Mouse (Mus musculus): ENCODE measurements at regions not wholly inside any gene's neighbourhood (a gene's known extent, or its start where the extent isn't known, plus 50 kb on each side); places are given as distances from the start of the nearest gene placed in this dataset.
A peak's percentile ranks its signal among the peaks of the same experiment; 100 is the strongest.

GRCm38 (mm10) chr13:47429856-47430365 lies 307.5 kb downstream of the Rnf144b start:
- H3K4me3 ChIP-seq (ENCODE audit: low read depth, low read length): no peak overlapping the region
- no peaks in the 10 kb centered on the region for H3K27me3 ChIP-seq (replicated peaks; ENCODE audit: control insufficient read depth, insufficient read depth, low read length)
- H3K36me3 ChIP-seq (ENCODE audit: control insufficient read depth, insufficient read depth, low read length): no peaks in the 10 kb centered on the region
- no peaks in the 10 kb centered on the region for H3K9me3 ChIP-seq (ENCODE audit: control insufficient read depth, low read length)
- WGBS: 52% methylated on average over 8 of the region's 8 CpGs
- ATAC-seq (ENCODE audit: low read depth) (no peak), DNase-seq (ENCODE audit: low spot score) (no peak)
- no peak overlapping the region for H3K9ac ChIP-seq (ENCODE audit: low read depth, low read length)
- H3K4me2 ChIP-seq (ENCODE audit: low read depth, low read length): no peak overlapping the region; the same call in 1 of the 2 replicates
- H3K27ac ChIP-seq (replicated peaks; ENCODE audit: low read depth, low read length): no peak overlapping the region
- peaks cover 6% of the 10 kb centered on the region; the same call in 1 of the 2 replicates for H3K4me1 ChIP-seq (ENCODE audit: control insufficient read depth, insufficient read depth, low read length)

- DNase-seq (ENCODE audit: low spot score) (no peak), ATAC-seq (ENCODE audit: low read depth) (no peak)
- 80% methylated on average over 9 of the region's 9 CpGs for WGBS
- Histone ChIP-seq H3K27ac (replicated peaks; ENCODE audit: low read depth, low read length) (no peak overlapping the region), H3K4me2 (ENCODE audit: low read depth, low read length) (no peak overlapping the region), H3K27me3 (replicated peaks; ENCODE audit: control insufficient read depth, insufficient read depth, low read length) (no peaks in the 10 kb centered on the region), H3K9ac (ENCODE audit: low read depth, low read length) (no peak overlapping the region), H3K9me3 (ENCODE audit: control insufficient read depth, low read length) (no peaks in the 10 kb centered on the region), H3K4me3 (ENCODE audit: low read depth, low read length) (no peak overlapping the region), H3K4me1 (ENCODE audit: control insufficient read depth, insufficient read depth, low read length) (peaks cover 6% of the 10 kb centered on the region; the same call in 1 of the 2 replicates), H3K36me3 (ENCODE audit: control insufficient read depth, insufficient read depth, low read length) (no peaks in the 10 kb centered on the region)
Measured at GRCm38 (mm10) chr13:47430409-47430808, 308.0 kb downstream of the Rnf144b start.

- no peaks in the 10 kb centered on the region for H3K9me3 ChIP-seq (ENCODE audit: control insufficient read depth, low read length)
- DNase-seq (ENCODE audit: low spot score): no peak
- no peaks in the 10 kb centered on the region for H3K27me3 ChIP-seq (replicated peaks; ENCODE audit: control insufficient read depth, insufficient read depth, low read length)
- no peak overlapping the region for H3K4me3 ChIP-seq (ENCODE audit: low read depth, low read length)
- H3K4me1 ChIP-seq (ENCODE audit: control insufficient read depth, insufficient read depth, low read length): no peaks in the 10 kb centered on the region
- no peak overlapping the region for H3K9ac ChIP-seq (ENCODE audit: low read depth, low read length)
- no peak overlapping the region for H3K4me2 ChIP-seq (ENCODE audit: low read depth, low read length)
- H3K36me3 ChIP-seq (ENCODE audit: control insufficient read depth, insufficient read depth, low read length): no peaks in the 10 kb centered on the region
- H3K27ac ChIP-seq (replicated peaks; ENCODE audit: low read depth, low read length): no peak overlapping the region
- 80% methylated on average over 7 of the region's 7 CpGs for WGBS
- ATAC-seq (ENCODE audit: low read depth): no peak
Measured at GRCm38 (mm10) chr13:47435631-47436030, 313.2 kb downstream of the Rnf144b start.

- no peak overlapping the region for H3K27ac ChIP-seq (replicated peaks; ENCODE audit: low read depth, low read length)
- 74% methylated on average over 3 of the region's 3 CpGs for WGBS
Measured at GRCm38 (mm10) chr13:47444876-47445275, 322.4 kb downstream of the Rnf144b start.

GRCm38 (mm10) chr13:47452186-47452760 lies 329.8 kb downstream of the Rnf144b start:
- 82% methylated on average over 17 of the region's 17 CpGs for WGBS
- H3K4me3 ChIP-seq (ENCODE audit: low read depth, low read length): no peak overlapping the region
- no peak overlapping the region for H3K4me2 ChIP-seq (ENCODE audit: low read depth, low read length)
- no peak overlapping the region for H3K9ac ChIP-seq (ENCODE audit: low read depth, low read length)
- H3K4me1 ChIP-seq (ENCODE audit: control insufficient read depth, insufficient read depth, low read length): no peaks in the 10 kb centered on the region
- H3K27ac ChIP-seq (replicated peaks; ENCODE audit: low read depth, low read length): no peak overlapping the region
- DNase-seq (ENCODE audit: low spot score) (no peak), ATAC-seq (ENCODE audit: low read depth) (no peak)
- H3K27me3 ChIP-seq (replicated peaks; ENCODE audit: control insufficient read depth, insufficient read depth, low read length): no peaks in the 10 kb centered on the region
- no peaks in the 10 kb centered on the region for H3K36me3 ChIP-seq (ENCODE audit: control insufficient read depth, insufficient read depth, low read length)
- no peaks in the 10 kb centered on the region for H3K9me3 ChIP-seq (ENCODE audit: control insufficient read depth, low read length)

More at GRCm38 (mm10) chr13:47444876-47445275, 322.4 kb downstream of the Rnf144b start:
- no peak overlapping the region for H3K9ac ChIP-seq (ENCODE audit: low read depth, low read length)
- ATAC-seq (ENCODE audit: low read depth) (no peak), DNase-seq (ENCODE audit: low spot score) (peak; percentile 21)
- no peak overlapping the region for H3K4me2 ChIP-seq (ENCODE audit: low read depth, low read length)
- no peak overlapping the region for H3K4me3 ChIP-seq (ENCODE audit: low read depth, low read length)
- no peaks in the 10 kb centered on the region for H3K4me1 ChIP-seq (ENCODE audit: control insufficient read depth, insufficient read depth, low read length)
- no peaks in the 10 kb centered on the region for H3K36me3 ChIP-seq (ENCODE audit: control insufficient read depth, insufficient read depth, low read length)
- no peaks in the 10 kb centered on the region for H3K27me3 ChIP-seq (replicated peaks; ENCODE audit: control insufficient read depth, insufficient read depth, low read length)
- H3K9me3 ChIP-seq (ENCODE audit: control insufficient read depth, low read length): no peaks in the 10 kb centered on the region

GRCm38 (mm10) chr13:47462148-47462547 lies 339.7 kb downstream of the Rnf144b start:
- no peak for ATAC-seq (ENCODE audit: low read depth)
- no peaks in the 10 kb centered on the region for H3K4me1 ChIP-seq (ENCODE audit: control insufficient read depth, insufficient read depth, low read length)
- no peak overlapping the region for H3K9ac ChIP-seq (ENCODE audit: low read depth, low read length)
- no peaks in the 10 kb centered on the region for H3K36me3 ChIP-seq (ENCODE audit: control insufficient read depth, insufficient read depth, low read length)
- H3K27me3 ChIP-seq (replicated peaks; ENCODE audit: control insufficient read depth, insufficient read depth, low read length): no peaks in the 10 kb centered on the region
- H3K27ac ChIP-seq (replicated peaks; ENCODE audit: low read depth, low read length): no peak overlapping the region
- DNase-seq (ENCODE audit: low spot score): no peak
- H3K4me3 ChIP-seq (ENCODE audit: low read depth, low read length): no peak overlapping the region
- no peaks in the 10 kb centered on the region for H3K9me3 ChIP-seq (ENCODE audit: control insufficient read depth, low read length)
- H3K4me2 ChIP-seq (ENCODE audit: low read depth, low read length): no peak overlapping the region
- 83% methylated on average over 8 of the region's 8 CpGs for WGBS

GRCm38 (mm10) chr13:47471543-47472213 lies 349.2 kb downstream of the Rnf144b start:
- Histone ChIP-seq H3K4me1 (ENCODE audit: control insufficient read depth, insufficient read depth, low read length) (no peaks in the 10 kb centered on the region), H3K9me3 (ENCODE audit: control insufficient read depth, low read length) (no peaks in the 10 kb centered on the region), H3K27ac (replicated peaks; ENCODE audit: low read depth, low read length) (no peak overlapping the region), H3K4me3 (ENCODE audit: low read depth, low read length) (no peak overlapping the region), H3K9ac (ENCODE audit: low read depth, low read length) (no peak overlapping the region), H3K4me2 (ENCODE audit: low read depth, low read length) (no peak overlapping the region), H3K27me3 (replicated peaks; ENCODE audit: control insufficient read depth, insufficient read depth, low read length) (no peaks in the 10 kb centered on the region), H3K36me3 (ENCODE audit: control insufficient read depth, insufficient read depth, low read length) (no peaks in the 10 kb centered on the region)
- DNase-seq (ENCODE audit: low spot score) (peak; percentile 31), ATAC-seq (ENCODE audit: low read depth) (peak; percentile 86)
- WGBS: 59% methylated on average over 14 of the region's 14 CpGs

- no peak overlapping the region for H3K9ac ChIP-seq (ENCODE audit: low read depth, low read length)
- no peaks in the 10 kb centered on the region for H3K27me3 ChIP-seq (replicated peaks; ENCODE audit: control insufficient read depth, insufficient read depth, low read length)
- no peak overlapping the region for H3K4me3 ChIP-seq (ENCODE audit: low read depth, low read length)
- H3K4me1 ChIP-seq (ENCODE audit: control insufficient read depth, insufficient read depth, low read length): no peaks in the 10 kb centered on the region
- WGBS: 70% methylated on average over 10 of the region's 10 CpGs
- DNase-seq (ENCODE audit: low spot score) (no peak), ATAC-seq (ENCODE audit: low read depth) (no peak)
- no peak overlapping the region for H3K27ac ChIP-seq (replicated peaks; ENCODE audit: low read depth, low read length)
- no peaks in the 10 kb centered on the region for H3K9me3 ChIP-seq (ENCODE audit: control insufficient read depth, low read length)
- H3K36me3 ChIP-seq (ENCODE audit: control insufficient read depth, insufficient read depth, low read length): no peaks in the 10 kb centered on the region
- H3K4me2 ChIP-seq (ENCODE audit: low read depth, low read length): no peak overlapping the region
Measured at GRCm38 (mm10) chr13:47480159-47480558, 357.7 kb downstream of the Rnf144b start.

GRCm38 (mm10) chr13:47484819-47485218 lies 362.4 kb downstream of the Rnf144b start:
- H3K4me1 ChIP-seq (ENCODE audit: control insufficient read depth, insufficient read depth, low read length): no peaks in the 10 kb centered on the region
- H3K9me3 ChIP-seq (ENCODE audit: control insufficient read depth, low read length): no peaks in the 10 kb centered on the region
- no peak overlapping the region for H3K27ac ChIP-seq (replicated peaks; ENCODE audit: low read depth, low read length)
- DNase-seq (ENCODE audit: low spot score): no peak
- ATAC-seq (ENCODE audit: low read depth): no peak
- no peaks in the 10 kb centered on the region for H3K36me3 ChIP-seq (ENCODE audit: control insufficient read depth, insufficient read depth, low read length)
- 87% methylated on average over 2 of the region's 2 CpGs for WGBS
- no peak overlapping the region for H3K9ac ChIP-seq (ENCODE audit: low read depth, low read length)
- no peak overlapping the region for H3K4me3 ChIP-seq (ENCODE audit: low read depth, low read length)
- H3K27me3 ChIP-seq (replicated peaks; ENCODE audit: control insufficient read depth, insufficient read depth, low read length): no peaks in the 10 kb centered on the region
- no peak overlapping the region for H3K4me2 ChIP-seq (ENCODE audit: low read depth, low read length)
